Mouse (Mus musculus): ENCODE results near the gene Cherp. TPM values are rescaled to one million over a fixed set of nuclear protein-coding genes. Genes with fewer than 3 reads are reported as not detected.
A peak's percentile ranks its signal among the peaks of the same experiment; 100 is the strongest.

Cherp gene
- polyA plus RNA-seq, 1 experiment: 146 TPM

GRCm38 (mm10) chr8:72421362-72422335, 53.4 kb downstream of the Cherp start, which contains the start of gene Eps15l1:
Eps15l1 (minus strand) TSS chr8:72421460.
- peak within 1 kb of the TSS; percentile 74 for H3K4me3 ChIP-seq (ENCODE audit: control insufficient read depth, insufficient read depth, low read length)
- H3K27ac ChIP-seq (ENCODE audit: control insufficient read depth, insufficient read depth, low read length): no peak within 1 kb of the TSS
- 0 out of 2 replicates have a peak, but pooled peaks have one; percentile 60 for TF ChIP-seq CTCF (IDR thresholded peaks at IDR 0.05; ENCODE audit: borderline replicate concordance, control insufficient read depth, extremely low read depth, insufficient read depth, low read length, poor library complexity)
- peak; percentile 91 for TF ChIP-seq POLR2A (IDR thresholded peaks at IDR 0.05; ENCODE audit: control insufficient read depth, extremely low read depth, insufficient read depth, low read length, poor library complexity)
- H3K36me3 ChIP-seq (ENCODE audit: control insufficient read depth, insufficient read depth, low read length): no peaks in the 10 kb centered on the region
- H3K27me3 ChIP-seq (ENCODE audit: control insufficient read depth, insufficient read depth, low read length): no peaks in the 10 kb centered on the region
- DNase-seq: peak; percentile 99
- H3K4me1 ChIP-seq (replicated peaks; ENCODE audit: control insufficient read depth, insufficient read depth, low read length): peaks cover 8% of the 10 kb centered on the region
- WGBS: 2% methylated on average over 48 of the region's 48 CpGs

DNA sequence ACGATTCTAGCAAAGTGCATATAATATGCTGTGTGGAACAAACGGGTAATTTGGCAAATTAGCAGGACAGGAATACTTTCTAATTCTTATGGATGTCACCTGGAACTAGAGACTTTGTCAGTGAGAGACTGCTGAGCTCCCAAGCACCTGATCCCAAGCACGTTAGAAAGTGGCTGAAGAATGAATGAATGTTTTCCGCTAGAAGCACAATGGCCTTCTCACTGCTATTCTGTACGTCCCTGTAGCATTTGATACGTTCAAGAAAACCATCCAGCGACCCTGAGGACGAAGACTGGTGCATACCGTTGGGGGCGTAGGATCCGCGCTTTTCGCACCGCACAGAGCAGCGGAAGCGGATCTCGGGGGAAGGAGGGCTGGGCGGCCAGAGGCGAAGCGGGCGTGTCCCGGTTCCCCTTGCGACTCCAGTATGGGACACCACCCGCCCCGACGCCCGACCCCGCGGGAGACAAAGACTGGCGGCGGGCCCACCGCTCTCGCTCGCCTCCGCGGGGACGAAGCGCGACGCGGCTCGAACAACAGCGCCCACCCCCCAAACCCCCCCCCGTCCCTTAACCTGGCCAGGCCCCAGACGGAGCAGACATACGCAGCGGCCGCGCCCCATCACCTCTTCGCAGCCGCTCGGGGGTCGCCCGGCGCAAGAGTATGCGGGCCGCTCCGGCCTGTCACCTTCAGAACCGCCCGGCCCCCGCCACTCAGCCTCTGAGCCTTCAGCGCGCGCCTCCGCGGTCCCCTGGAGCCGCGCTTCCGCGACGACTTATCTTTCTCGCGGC, 54.3 kb downstream of the Cherp start:
- Histone ChIP-seq H3K4me1 (replicated peaks; ENCODE audit: control insufficient read depth, insufficient read depth, low read length) (peaks cover 11% of the 10 kb centered on the region), H3K36me3 (ENCODE audit: control insufficient read depth, insufficient read depth, low read length) (no peaks in the 10 kb centered on the region), H3K27me3 (ENCODE audit: control insufficient read depth, insufficient read depth, low read length) (no peaks in the 10 kb centered on the region), H3K4me3 (ENCODE audit: control insufficient read depth, insufficient read depth, low read length) (peak overlapping the region; percentile 74), H3K27ac (ENCODE audit: control insufficient read depth, insufficient read depth, low read length) (no peak overlapping the region)
- no peak for TF ChIP-seq CTCF (IDR thresholded peaks at IDR 0.05; ENCODE audit: borderline replicate concordance, control insufficient read depth, extremely low read depth, insufficient read depth, low read length, poor library complexity)
- no peak for TF ChIP-seq POLR2A (IDR thresholded peaks at IDR 0.05; ENCODE audit: control insufficient read depth, extremely low read depth, insufficient read depth, low read length, poor library complexity)
- under 1% methylated on average over 71 of the region's 73 CpGs for WGBS
- DNase-seq: peak; percentile 61

GRCm38 (mm10) chr8:72418073-72418472, 57.0 kb downstream of the Cherp start:
- DNase-seq: no peak
- Histone ChIP-seq H3K36me3 (ENCODE audit: control insufficient read depth, insufficient read depth, low read length) (no peaks in the 10 kb centered on the region), H3K4me1 (replicated peaks; ENCODE audit: control insufficient read depth, insufficient read depth, low read length) (peaks cover 11% of the 10 kb centered on the region), H3K4me3 (ENCODE audit: control insufficient read depth, insufficient read depth, low read length) (no peak overlapping the region), H3K27me3 (ENCODE audit: control insufficient read depth, insufficient read depth, low read length) (no peaks in the 10 kb centered on the region), H3K27ac (ENCODE audit: control insufficient read depth, insufficient read depth, low read length) (no peak overlapping the region)
- TF ChIP-seq CTCF (IDR thresholded peaks at IDR 0.05; ENCODE audit: borderline replicate concordance, control insufficient read depth, extremely low read depth, insufficient read depth, low read length, poor library complexity) (no peak), POLR2A (IDR thresholded peaks at IDR 0.05; ENCODE audit: control insufficient read depth, extremely low read depth, insufficient read depth, low read length, poor library complexity) (no peak)
- 91% methylated on average over 4 of the region's 4 CpGs for WGBS

DNA sequence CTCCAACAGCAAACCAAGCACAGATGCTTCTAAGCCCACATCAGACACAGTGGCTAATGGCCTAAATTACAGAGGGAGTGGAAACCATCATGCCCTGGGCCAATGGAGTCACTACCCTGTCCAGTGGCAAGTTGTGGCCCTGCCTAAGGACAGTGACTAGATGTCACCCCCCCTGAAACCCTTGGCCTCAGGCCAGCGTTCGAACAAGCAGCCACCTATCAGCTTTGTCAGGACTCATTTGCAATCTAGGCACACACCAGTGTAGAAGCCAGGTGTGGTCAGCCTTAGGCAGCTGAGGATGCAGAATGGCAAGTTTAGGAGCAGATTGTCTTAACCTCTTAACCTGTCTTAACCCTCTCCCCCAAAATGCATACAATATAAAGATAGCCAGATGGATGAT, 59.8 kb downstream of the Cherp start:
- no peak overlapping the region for H3K27ac ChIP-seq (ENCODE audit: control insufficient read depth, insufficient read depth, low read length)
- peaks cover 17% of the 10 kb centered on the region for H3K4me1 ChIP-seq (replicated peaks; ENCODE audit: control insufficient read depth, insufficient read depth, low read length)

GRCm38 (mm10) chr8:72413839-72414238, 61.2 kb downstream of the Cherp start:
- Histone ChIP-seq H3K4me3 (ENCODE audit: control insufficient read depth, insufficient read depth, low read length) (no peak overlapping the region), H3K27ac (ENCODE audit: control insufficient read depth, insufficient read depth, low read length) (no peak overlapping the region), H3K4me1 (replicated peaks; ENCODE audit: control insufficient read depth, insufficient read depth, low read length) (peaks cover 20% of the 10 kb centered on the region), H3K36me3 (ENCODE audit: control insufficient read depth, insufficient read depth, low read length) (no peaks in the 10 kb centered on the region), H3K27me3 (ENCODE audit: control insufficient read depth, insufficient read depth, low read length) (no peaks in the 10 kb centered on the region)
- TF ChIP-seq POLR2A (IDR thresholded peaks at IDR 0.05; ENCODE audit: control insufficient read depth, extremely low read depth, insufficient read depth, low read length, poor library complexity) (no peak), CTCF (IDR thresholded peaks at IDR 0.05; ENCODE audit: borderline replicate concordance, control insufficient read depth, extremely low read depth, insufficient read depth, low read length, poor library complexity) (no peak)
- DNase-seq: no peak
- WGBS: 96% methylated on average over 7 of the region's 7 CpGs

More for the DNA sequence above, 59.8 kb downstream of the Cherp start:
- 91% methylated on average over 2 of the region's 2 CpGs for WGBS
- no peak for DNase-seq
- Histone ChIP-seq H3K27me3 (ENCODE audit: control insufficient read depth, insufficient read depth, low read length) (no peaks in the 10 kb centered on the region), H3K4me3 (ENCODE audit: control insufficient read depth, insufficient read depth, low read length) (no peak overlapping the region), H3K36me3 (ENCODE audit: control insufficient read depth, insufficient read depth, low read length) (no peaks in the 10 kb centered on the region)
- TF ChIP-seq CTCF (IDR thresholded peaks at IDR 0.05; ENCODE audit: borderline replicate concordance, control insufficient read depth, extremely low read depth, insufficient read depth, low read length, poor library complexity) (no peak), POLR2A (IDR thresholded peaks at IDR 0.05; ENCODE audit: control insufficient read depth, extremely low read depth, insufficient read depth, low read length, poor library complexity) (no peak)

Other genes with a start within 250 kb of the Cherp start
- 167 and 183 TPM in 2 replicates for gene Ap1m1, start 235.2 kb downstream of the Cherp start, polyA plus RNA-seq (2012; rRNA removed)
- 13.6 and 19.8 TPM in 2 replicates for gene Gm10282, start 170.0 kb downstream of the Cherp start, polyA plus RNA-seq (2012; rRNA removed)
- gene Klf2, start 156.2 kb downstream of the Cherp start, polyA plus RNA-seq (2012; rRNA removed): 62.1 and 86.9 TPM in 2 replicates
- 87.2 and 91.4 TPM in 2 replicates for gene Eps15l1, start 53.8 kb downstream of the Cherp start, polyA plus RNA-seq (2012; rRNA removed)
- gene Calr3, start 31.4 kb downstream of the Cherp start, polyA plus RNA-seq (2012; rRNA removed): 0.31 and 0.32 TPM in 2 replicates
- 7.2 and 9.5 TPM in 2 replicates for gene 1700030K09Rik, start 31.3 kb downstream of the Cherp start, polyA plus RNA-seq (2012; rRNA removed)
- gene Slc35e1, start 17.4 kb upstream of the Cherp start, polyA plus RNA-seq (2012; rRNA removed): 121 and 145 TPM in 2 replicates
- gene Med26, start 73.0 kb upstream of the Cherp start, polyA plus RNA-seq (2012; rRNA removed): 26.3 and 32.1 TPM in 2 replicates
- gene Smim7, start 95.9 kb upstream of the Cherp start, polyA plus RNA-seq (2012; rRNA removed): 66.4 and 79.2 TPM in 2 replicates
- 23.2 and 56.1 TPM in 2 replicates for gene Tmem38a, start 96.8 kb upstream of the Cherp start, polyA plus RNA-seq (2012; rRNA removed)
- 25.2 and 30.3 TPM in 2 replicates for gene Nwd1, start 171.5 kb upstream of the Cherp start, polyA plus RNA-seq (2012; rRNA removed)
- gene Sin3b, start 248.1 kb upstream of the Cherp start, polyA plus RNA-seq (2012; rRNA removed): 394 and 423 TPM in 2 replicates